Mouse (Mus musculus): ENCODE measurements around the gene Lrmda.

Lrmda gene

DNA sequence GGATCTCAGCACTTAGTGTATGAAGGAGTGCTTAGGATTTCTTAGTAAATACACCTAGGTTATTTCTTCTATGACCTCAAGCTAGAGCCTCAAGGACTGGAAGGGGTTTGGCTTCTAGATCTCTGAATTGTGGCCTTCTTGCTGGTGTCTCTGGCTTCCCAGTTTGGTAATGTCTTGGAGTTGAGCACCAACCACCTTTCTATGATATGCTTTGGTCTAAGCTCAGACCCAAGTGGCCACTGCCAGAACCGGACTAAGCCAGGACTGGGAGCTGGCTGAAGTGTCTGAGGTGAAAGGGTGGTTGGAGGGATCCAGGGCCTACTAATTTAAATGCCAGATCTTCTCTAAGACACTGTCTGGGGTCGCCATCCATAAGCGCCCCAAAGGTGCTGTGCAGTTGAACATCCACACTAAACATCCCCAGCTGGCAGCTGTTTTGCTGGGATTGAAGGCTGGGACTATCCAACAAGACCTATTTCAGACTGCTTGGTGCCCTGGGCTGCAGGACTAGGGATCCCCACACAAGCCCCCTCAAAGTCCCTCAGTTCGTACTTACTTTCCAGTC, 27.1 kb upstream of the Lrmda start:
- no peak for DNase-seq (ENCODE audit: extremely low read depth, low read depth)

DNA sequence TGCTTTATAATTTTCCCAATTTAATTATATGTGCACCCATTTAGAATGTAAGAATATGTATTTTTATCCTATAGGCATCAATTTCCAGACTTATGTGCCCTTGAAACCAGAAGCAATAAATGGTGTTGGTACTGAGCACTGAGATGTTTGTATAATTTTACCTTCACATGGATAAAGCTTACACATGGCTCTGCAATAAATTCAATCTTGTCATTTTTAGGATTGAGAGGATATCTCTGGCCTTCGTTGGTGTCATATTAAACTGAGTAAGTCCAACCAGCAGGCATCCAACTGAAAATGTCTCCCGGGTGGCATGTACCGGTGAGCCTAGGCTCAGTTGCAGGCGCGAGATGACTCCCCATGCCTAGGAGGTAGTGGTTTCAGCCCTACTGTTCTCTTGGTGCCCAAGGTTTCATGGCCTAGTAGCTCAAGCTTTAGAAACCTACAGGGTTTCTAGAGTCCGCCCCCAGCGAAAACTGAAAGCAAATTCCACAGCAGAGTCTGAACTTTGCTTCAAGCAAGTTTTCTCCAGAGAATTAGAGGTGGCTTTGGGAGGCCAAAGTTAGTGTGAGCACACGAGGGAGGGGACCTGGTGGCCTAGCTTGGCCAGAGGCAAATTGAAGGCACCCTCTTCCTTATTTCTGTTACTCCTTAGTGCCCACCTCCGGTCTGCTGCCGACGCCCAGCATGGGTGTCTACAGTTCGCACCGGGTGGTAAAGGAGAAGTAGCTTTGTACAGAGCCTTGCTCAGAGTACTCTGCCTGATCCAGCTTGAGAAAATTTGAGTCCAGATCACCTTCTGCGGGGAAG, 26.1 kb upstream of the Lrmda start:
- peak; percentile 64 for DNase-seq (ENCODE audit: extremely low read depth, low read depth)

DNA sequence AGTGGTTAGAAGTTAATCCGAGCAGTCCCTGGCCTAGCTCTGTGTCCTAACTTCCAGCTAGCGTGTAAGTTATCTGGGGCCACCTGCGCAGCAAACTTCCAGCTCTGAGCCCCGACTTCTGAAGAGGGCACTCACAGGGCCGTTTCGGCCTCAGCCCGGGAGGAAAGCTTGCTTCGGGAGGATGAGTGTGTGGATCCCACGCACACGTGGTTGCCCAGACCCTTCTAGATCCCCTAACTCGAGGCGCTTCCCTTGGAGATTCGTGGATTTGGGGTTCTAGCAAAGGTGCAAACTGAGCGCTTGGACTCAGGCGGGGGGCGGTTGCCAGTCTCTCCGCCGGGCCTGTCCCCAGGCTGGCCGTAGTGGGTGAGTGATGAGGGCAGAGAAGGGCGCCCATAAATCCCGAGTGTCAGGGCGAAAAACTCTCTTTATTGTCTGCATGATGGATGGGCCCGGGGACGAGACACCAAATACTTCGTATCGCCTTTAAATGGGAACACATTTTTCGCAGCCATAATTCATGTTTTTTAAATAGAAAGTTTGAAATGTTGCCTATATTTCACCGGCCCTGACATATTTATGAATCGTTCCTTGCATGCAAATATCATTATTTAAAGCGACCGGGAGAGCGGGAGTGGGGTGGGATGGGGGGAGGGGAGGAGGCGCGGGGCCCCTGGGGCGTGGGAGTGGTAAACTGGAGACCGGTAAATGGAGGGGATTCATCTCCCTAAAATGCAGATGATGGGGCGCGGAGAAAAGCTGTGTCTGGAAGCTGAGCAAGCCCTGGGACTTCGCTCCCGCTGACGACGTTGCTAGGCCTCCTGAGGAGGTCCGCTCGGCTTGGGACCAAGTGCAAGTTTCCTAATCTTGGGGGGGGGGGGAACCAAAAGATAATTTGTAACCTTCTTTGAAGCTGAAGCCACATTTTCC, 25.2 kb upstream of the Lrmda start:
- no peak for DNase-seq (ENCODE audit: extremely low read depth, low read depth)

DNA sequence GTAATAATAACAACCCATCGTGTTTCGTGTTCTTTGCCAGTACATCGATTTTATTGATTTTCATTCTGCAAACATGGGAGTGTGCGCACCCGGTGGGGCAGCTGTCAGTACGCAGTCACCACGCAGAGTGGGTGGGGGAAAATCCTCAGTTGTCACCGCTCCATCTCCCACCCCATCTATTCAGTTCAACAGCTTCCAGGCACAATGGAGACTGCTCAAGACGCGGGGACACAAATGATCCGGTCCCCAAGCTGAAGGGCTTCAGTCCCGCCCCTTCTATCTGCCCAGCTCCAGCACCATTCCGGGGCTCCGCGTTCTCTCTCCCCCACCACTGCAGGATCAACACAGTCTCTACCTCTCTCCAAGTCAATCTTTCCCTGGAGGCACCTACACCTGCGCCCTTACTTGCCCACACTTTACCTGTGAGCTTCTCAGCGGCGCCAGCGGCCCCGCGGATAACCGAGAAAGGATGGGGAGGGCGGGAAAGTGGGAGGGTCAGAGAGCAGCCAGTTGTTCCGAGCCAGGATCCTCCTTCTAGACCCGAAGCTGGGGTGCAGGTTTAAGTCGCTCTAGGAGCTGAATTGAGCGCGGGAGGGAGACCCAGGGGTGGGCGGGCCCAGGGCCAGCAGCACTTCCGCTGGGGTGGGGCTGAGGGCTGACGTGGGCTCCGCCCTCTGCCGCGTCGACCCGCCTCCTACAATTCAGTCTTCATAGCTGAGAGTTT, 24.3 kb upstream of the Lrmda start:
- DNase-seq (ENCODE audit: extremely low read depth, low read depth) = peak; percentile 65

DNA sequence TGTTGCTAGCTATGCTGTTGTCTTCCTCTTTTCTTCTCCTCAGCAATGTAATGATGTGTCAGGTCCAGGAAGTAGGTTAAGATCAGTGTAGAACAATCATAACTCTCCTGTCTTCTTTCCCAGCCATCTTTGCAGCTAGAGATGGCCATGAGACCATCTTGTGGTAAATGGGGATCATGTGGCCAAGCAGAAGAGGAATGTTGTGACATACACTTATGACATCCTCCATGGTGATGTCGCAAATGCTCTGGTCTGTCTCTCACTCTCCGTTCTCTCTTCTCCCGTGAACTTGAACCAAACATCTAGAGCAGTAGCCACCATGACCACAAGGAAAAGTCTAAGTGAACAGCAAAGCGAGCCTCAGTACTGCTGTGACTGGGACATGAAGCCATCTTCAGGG, 19.9 kb upstream of the Lrmda start:
- DNase-seq (ENCODE audit: extremely low read depth, low read depth) = no peak

DNA sequence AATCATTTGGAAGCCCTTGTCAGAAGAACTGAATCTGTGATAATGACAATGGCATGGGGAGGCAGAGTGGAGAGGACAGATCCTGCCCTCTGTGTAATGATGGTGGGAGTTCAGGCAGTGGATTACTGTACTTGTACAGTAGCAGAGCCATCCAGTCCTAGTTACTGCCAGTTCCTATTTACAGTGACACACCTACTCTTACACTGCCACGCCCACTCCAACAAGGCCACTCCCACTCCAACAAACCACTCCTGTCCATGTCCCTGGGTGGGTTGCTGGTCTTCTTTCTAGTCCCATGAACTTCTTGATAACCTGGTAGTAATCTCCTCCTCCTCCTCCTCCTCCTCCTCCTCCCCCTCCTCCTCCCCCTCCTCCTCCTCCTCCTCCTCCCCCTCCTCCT, 16.3 kb upstream of the Lrmda start:
- DNase-seq (ENCODE audit: extremely low read depth, low read depth) = no peak

DNA sequence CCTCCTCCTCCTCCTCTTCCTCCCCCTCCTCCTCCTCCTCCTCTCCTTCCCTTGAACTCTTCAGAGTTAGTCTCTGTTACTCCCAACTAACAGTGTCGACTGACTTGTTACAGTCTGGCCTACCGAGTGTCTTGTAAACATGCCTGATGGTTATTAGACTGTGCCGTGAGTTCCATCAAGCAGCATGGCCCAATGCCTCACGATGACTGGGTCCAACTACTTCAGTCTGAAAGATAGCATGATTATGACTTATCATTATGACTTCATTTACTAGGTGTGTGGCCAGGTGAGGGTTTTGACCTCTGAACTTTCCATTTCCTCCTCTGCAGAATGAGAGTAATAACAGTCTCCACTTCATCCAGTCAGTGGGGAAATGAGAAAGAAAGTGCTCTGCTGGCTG, 15.9 kb upstream of the Lrmda start:
- DNase-seq (ENCODE audit: extremely low read depth, low read depth) = no peak

DNA sequence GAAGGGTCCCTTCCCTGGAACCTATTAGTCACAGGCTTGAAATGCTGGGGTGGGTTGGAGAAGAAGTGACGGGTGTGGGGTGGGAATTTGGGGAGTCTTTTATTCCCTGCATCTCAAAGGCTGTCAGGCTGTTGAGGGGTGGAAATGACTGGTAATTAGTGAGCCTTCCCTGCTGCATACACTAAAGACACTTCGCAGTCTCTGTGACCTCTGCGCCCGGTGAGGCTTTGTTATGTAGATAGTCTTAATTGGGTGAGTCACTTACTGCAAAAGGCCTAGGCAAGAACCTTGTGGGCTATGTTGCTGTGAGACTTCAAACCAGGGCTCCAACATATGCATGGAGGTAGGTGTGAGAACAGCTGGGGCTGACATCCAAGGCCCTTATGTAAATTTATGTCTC, 14.6 kb upstream of the Lrmda start:
- no peak for DNase-seq (ENCODE audit: extremely low read depth, low read depth)

DNA sequence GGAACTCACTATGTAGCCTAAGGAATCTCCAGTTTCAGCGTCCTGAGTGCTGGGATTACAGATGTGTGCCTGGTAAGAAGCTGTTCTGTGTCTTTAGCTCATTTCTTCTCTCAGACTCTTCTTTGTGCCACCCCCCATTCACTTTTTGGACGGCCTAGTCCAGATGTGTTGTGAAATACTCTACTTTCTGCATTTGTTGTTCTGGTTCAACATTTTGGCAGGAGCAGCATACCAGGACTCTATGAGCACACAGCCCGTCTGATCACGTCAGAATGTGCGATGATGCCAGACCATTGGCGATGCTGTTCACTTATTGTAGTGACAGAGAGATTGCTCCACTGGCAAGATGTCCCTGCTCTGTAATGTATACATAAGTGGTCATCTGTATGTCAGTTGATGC, 12.5 kb upstream of the Lrmda start:
- DNase-seq (ENCODE audit: extremely low read depth, low read depth) = no peak

DNA sequence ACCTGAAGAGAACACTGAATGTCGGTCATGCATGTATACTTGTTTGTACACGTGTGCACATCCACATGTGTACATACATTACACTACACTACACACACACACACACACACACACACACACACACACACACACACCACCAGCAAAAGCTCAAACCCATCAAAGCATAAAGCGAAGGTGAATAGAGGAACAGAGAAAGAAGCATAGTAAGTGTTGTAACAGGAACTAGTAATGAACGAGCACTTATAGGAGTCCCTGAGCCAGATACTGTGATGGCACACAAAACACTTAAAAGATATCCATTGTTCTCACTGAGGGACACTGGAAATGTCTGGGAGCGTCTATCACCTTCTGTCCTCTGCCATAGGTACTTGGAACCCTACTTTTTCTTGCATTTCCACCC, 5.2 kb upstream of the Lrmda start:
- no peak for DNase-seq (ENCODE audit: extremely low read depth, low read depth)

DNA sequence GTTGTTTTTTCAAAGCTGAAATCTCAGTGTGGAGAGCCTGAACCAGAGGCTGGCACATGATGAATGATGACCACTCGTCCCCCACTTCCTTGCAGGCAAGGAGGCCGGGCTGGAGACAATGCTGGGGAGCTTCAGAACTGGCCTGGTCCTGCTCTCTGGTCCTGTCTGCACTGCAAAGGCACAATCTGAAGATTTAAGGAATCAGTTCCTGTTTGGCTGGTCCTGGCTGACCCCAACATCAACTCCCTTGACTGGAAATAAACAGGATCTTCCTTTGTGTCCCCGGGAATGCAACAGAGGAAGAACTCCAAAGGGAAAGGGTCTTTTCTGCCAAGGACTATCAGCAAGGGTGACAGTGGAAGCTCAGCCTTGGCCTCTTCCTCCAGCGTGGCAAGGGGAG, 4.7 kb upstream of the Lrmda start:
- no peak for DNase-seq (ENCODE audit: extremely low read depth, low read depth)

DNA sequence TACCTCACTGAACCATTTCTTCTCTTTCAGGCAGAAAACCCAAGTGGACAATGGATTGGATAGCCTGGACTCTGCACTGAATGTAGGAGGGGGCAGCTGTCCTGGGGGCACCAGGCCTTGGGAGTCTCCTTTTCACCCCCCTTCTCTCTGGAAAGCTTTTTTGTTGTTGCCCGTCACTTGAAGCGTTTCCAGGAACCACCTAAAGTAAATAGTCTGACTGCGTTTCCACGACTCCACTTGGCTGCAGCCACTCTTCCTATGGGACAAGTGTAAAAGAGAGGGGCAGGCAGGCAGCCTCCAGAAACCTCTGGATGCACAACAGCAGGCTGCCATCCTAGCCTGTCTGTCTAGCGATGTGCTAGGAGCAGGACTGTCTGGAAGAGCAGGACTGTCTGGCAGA, 2.5 kb upstream of the Lrmda start:
- DNase-seq (ENCODE audit: extremely low read depth, low read depth) = no peak

DNA sequence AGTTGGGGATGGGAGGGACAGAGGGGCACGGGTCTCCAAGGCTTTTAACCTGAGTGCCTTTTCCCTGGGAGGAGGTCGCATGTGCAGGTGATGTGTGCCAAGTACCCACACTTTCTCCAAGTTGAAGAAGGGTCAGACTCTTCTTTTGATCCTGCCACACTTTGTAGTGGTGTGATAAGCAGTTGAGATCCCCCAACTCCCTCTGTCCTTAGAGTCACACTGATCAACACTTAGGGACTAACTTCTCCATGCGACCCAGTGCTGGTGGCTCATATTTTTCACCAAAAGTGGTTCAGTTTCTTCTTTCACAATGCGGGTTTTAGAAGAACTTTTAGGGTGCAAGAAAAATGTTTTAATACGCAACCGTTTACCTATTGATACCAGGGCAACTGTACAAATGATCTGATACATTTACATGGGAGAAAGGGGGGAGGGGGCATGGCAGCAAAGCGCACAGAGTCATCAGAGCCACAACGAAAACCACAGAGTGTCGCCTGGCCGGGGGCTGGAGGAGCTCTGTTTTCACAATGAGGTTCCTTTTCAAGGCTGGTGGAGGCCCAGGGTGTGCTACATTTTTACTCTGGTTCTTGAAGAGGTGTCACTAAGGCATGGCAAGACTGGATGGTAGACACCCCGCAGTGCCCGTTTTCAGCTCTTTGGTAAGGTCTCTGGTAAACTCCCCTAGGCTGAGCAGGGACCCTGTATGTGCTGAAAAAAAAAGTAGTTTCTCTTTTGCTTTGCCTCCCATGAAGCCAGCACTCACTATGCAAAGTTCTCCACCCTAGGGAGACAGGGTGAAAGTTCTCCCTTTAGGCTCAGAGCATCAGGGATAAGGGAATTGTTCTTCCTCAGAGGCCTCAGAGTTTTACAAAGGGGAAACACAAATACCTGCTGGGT, 685 bp downstream of the Lrmda start:
- no peak for DNase-seq (ENCODE audit: extremely low read depth, low read depth)

DNA sequence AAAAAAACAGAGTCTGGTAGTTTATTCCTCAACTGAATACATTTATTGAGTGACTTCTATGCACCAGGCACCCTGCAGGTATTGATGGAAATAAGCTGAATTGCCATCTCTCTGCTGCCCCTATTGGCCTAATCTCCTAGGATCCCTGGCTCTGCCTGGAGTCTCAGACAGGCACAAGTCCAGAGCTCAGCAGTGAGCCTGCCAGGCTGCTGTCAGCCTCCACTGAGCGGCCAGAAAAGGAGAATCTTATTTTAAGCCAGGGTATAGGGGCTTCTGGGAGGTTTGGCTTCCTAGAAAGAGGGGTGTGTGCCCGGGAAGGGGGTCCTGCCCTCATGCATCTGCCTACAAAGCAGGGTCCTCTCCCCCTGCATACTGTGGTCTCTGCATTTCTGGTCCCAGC, 1.4 kb downstream of the Lrmda start:
- DNase-seq (ENCODE audit: extremely low read depth, low read depth) = no peak

DNA sequence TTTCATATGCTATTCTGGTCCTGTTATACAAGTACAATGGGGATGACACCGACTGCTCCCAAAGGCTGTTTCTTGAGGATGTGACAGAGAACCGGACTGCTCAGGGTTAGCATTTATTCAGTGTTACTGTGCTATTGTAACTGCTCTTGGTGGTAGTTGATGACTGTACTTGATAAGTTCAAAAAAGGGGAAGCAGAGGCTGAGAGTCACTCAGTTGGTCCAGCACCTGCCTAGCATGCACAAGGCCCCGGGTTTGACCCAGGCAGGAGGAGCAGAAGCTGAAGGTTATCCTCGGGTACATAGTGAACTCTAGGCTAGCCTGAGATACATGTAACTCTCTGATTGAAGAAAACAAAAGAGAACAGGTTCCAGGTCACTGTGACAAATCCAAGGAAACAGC, 4.0 kb downstream of the Lrmda start:
- peak; percentile 54 for DNase-seq (ENCODE audit: extremely low read depth, low read depth)

DNA sequence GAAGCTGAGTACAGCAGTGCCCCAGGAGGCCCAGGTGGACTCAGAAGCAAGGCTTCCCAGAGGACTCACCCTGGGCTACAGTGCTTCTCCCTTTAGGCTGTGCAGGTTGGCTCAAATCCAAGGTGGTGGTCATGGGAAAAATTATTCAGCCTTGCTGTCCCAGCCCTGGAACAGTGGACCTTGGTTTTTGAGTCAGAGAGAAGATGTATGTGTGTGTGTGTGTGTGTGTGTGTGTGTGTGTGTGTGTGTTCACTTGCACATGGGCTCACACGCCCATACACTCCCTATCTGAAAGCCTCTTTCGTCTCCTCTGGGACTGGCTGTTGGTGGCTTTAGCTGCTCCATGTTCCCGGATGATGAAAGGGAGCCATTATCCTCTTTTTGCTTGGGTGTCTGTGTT, 16.4 kb downstream of the Lrmda start:
- no peak for DNase-seq (ENCODE audit: extremely low read depth, low read depth)

DNA sequence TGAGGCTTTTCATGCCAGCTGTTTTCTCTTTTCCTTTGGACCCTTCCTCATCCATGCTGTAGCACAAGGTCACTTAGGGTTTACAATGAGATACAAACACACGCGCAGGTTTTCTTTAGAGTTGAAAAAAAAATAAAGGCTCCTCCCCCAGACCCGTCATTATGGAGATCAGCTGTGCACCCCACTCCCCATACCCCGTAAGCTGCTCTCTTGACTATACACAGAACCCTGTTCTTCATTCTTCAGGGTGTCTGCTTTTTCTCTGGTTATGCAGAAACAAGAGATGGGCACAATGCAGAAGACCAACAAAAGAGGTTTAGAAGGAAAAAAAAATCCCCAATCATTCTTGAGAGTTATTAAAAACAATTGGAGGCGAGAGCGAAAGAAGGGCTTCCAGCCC, 16.8 kb downstream of the Lrmda start:
- DNase-seq (ENCODE audit: extremely low read depth, low read depth) = no peak

DNA sequence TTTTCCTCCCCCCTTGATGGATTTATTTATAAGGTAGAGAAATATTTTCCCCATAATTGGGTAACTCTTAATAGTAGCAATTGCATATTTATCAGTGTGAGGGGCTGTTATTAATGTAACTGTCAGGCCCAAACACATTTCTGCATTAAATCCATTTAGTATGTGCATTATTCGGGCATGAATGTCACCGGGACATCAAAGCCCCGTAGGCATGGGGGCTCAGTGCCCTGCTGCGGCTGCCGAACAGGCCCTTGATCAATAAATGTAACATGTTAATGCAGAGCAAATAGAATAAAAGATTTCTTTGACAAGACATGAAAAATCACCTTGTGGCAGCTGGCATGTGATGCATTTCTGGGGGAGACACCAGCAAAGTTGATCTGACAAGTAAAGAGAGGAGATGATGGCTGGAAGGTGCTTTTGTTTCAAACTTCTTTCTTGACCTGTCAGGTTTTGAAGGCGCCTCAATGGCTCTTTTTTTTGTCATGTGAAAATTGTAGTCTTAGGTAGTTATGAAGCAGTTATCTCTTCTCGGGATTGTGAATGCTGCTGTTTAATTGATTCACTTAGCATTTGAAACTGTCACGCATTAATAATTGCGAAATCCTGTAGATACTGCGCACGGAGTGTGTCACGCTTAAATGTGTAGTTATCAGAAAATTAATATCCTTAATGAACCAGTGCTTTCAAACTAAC, 17.4 kb downstream of the Lrmda start:
- no peak for DNase-seq (ENCODE audit: extremely low read depth, low read depth)

DNA sequence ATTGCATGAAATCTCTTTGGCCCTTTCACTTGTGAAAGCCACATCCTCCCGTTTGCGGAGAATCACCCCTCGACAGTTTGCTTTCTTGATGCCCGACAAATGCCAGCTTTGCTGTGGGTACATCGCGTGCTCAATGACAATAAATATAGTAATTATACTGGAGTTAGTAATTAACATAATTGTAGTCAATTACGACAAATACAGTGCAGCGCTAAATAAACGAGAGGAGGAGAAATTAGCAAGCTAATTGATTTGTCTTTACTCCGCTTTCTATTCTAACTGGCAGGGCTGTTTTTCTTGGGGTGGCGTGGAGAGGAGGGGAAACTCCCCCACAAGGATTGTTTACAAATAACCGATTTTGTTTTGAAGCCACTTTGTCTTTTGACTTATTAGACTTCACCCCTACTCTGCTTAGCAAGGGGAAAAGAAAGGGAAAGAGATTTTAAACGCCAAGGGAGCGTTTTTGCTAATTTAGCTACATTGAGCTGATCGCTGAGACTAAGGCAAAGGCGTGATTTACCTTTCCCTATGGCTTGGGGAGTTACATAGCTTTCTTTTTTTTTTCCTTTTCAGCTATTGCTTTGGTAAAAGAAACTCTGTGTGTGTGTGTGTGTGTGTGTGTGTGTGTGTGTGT, 18.1 kb downstream of the Lrmda start:
- no peak for DNase-seq (ENCODE audit: extremely low read depth, low read depth)

DNA sequence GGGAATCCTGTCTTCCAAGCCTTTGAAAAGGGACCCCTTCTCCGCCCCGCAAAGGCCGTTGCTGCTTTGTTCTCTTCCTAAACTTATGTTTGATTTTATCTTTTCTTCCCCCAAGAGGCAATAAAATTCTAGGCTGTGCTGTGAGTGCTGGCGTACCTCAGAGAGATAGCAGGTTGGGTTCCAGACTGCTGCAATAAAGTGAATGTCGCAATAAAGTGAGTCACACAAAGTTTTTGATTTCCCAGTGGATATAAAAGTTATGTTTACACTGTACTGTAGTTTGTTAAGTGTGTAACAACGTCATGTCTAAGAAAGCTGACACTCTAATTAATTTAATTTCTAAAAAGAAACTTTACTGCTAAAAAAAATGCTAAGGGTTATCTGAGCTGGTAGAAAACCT, 22.6 kb downstream of the Lrmda start:
- DNase-seq (ENCODE audit: extremely low read depth, low read depth) = no peak
